Mouse (Mus musculus): ENCODE measurements around the gene Pde4a.

Pde4a gene

GRCm38 (mm10) chr9:21165041-21165951, at the start of gene Pde4a:
Gene Pde4a (plus strand): TSS chr9:21165714.
- WGBS = under 1% methylated on average over 84 of the region's 86 CpGs

- 81% methylated on average over 6 of the region's 6 CpGs for WGBS
These were observed 48.4 kb upstream of the Pde4a start for GRCm38 (mm10) chr9:21117073-21117472.

- WGBS = 86% methylated on average over 16 of the region's 16 CpGs
These were observed 44.0 kb upstream of the Pde4a start for GRCm38 (mm10) chr9:21121483-21121882.

GRCm38 (mm10) chr9:21124837-21125236, 40.7 kb upstream of the Pde4a start:
- WGBS = 88% methylated on average over 5 of the region's 5 CpGs

GRCm38 (mm10) chr9:21125502-21126258, 39.8 kb upstream of the Pde4a start:
- WGBS = 86% methylated on average over 9 of the region's 9 CpGs

GRCm38 (mm10) chr9:21126259-21126627, 39.3 kb upstream of the Pde4a start:
- 74% methylated on average over 2 of the region's 2 CpGs for WGBS

- 5% methylated on average over 37 of the region's 37 CpGs for WGBS
These were observed 34.2 kb upstream of the Pde4a start, which contains the start of gene Tyk2 for GRCm38 (mm10) chr9:21131059-21131956. Gene Tyk2 (minus strand): TSS chr9:21131243.

- 58% methylated on average over 12 of the region's 12 CpGs for WGBS
These were observed 33.3 kb upstream of the Pde4a start for GRCm38 (mm10) chr9:21132102-21132775.

- 82% methylated on average over 9 of the region's 9 CpGs for WGBS
These were observed 32.3 kb upstream of the Pde4a start for GRCm38 (mm10) chr9:21133064-21133707.

- 63% methylated on average over 9 of the region's 9 CpGs for WGBS
These were observed 30.8 kb upstream of the Pde4a start for GRCm38 (mm10) chr9:21134595-21135328.

GRCm38 (mm10) chr9:21135329-21135890, 30.1 kb upstream of the Pde4a start:
- WGBS = 79% methylated on average over 4 of the region's 4 CpGs

GRCm38 (mm10) chr9:21135941-21136381, 29.6 kb upstream of the Pde4a start:
- WGBS = 56% methylated on average over 1 of the region's 1 CpGs

- 56% methylated on average over 6 of the region's 6 CpGs for WGBS
These were observed 29.1 kb upstream of the Pde4a start for GRCm38 (mm10) chr9:21136401-21136800.

GRCm38 (mm10) chr9:21137229-21137628, 28.3 kb upstream of the Pde4a start:
- 48% methylated on average over 3 of the region's 3 CpGs for WGBS

GRCm38 (mm10) chr9:21138386-21138785, 27.1 kb upstream of the Pde4a start:
- WGBS = 81% methylated on average over 4 of the region's 4 CpGs

- 93% methylated on average over 14 of the region's 14 CpGs for WGBS
These were observed 23.6 kb upstream of the Pde4a start for GRCm38 (mm10) chr9:21141922-21142321.

GRCm38 (mm10) chr9:21144361-21144760, 21.2 kb upstream of the Pde4a start:
- WGBS = 93% methylated on average over 3 of the region's 3 CpGs

- WGBS = 81% methylated on average over 4 of the region's 4 CpGs
These were observed 20.1 kb upstream of the Pde4a start for GRCm38 (mm10) chr9:21145431-21145830.

- 39% methylated on average over 10 of the region's 10 CpGs for WGBS
These were observed 18.8 kb upstream of the Pde4a start for GRCm38 (mm10) chr9:21146722-21147121.
